Mouse (Mus musculus): ENCODE measurements around the gene Gm13279.
"Not testable (repeated sequence)": the region's sequence is repeated elsewhere in the genome, so short reads cannot be mapped to it uniquely, and the experiment has no call there.

Gene Gm13279

DNA sequence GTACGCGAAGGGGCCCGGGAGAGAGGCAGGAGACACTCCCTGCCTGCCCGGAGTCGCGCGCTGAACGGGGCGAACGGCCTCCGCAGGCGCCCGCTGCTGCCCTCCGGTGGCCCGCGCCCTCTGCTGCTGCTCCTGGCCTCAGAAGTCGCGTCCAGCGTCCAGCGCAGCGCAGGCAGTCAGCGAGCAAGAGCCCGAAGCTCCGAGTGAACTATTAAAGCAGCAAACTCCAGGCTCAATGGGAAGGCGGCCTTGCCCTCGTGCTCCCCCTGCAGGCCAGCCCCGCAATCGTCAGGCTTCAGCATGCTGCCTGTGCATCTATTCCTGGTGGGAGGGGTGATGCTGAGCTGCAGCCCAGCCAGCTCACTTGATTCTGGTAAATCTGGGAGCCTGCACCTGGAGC lies 5.9 kb upstream of the Gm13279 start, which contains the start of gene Gm13278:
TSS of gene Gm13278 (plus strand) at position 301 of the 400 bp plus-strand sequence.
- POLR2A ChIA-PET, CTCF ChIA-PET: not testable (repeated sequence)

DNA sequence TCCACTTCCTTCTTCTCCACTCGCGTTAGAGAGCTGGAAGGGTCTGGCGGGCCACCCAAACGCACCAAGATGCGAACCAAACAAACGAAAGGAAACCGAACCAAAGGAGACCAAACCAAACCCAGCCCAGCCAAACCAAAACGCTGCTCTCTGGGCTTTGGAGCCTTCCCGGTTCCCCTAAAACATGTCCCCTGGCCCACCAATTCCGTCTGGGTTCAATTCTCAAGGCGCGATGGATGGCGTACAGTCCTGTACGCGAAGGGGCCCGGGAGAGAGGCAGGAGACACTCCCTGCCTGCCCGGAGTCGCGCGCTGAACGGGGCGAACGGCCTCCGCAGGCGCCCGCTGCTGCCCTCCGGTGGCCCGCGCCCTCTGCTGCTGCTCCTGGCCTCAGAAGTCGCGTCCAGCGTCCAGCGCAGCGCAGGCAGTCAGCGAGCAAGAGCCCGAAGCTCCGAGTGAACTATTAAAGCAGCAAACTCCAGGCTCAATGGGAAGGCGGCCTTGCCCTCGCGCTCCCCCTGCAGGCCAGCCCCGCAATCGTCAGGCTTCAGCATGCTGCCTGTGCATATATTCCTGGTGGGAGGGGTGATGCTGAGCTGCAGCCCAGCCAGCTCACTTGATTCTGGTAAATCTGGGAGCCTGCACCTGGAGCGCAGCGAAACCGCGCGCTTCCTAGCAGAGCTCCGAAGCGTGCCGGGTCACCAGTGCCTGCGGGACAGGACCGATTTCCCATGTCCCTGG lies 3.1 kb upstream of the Gm13279 start, which contains the start of gene Gm13275:
TSS of gene Gm13275 (plus strand) at position 552 of the 740 bp plus-strand sequence.
- POLR2A ChIA-PET, CTCF ChIA-PET: not testable (repeated sequence)

DNA sequence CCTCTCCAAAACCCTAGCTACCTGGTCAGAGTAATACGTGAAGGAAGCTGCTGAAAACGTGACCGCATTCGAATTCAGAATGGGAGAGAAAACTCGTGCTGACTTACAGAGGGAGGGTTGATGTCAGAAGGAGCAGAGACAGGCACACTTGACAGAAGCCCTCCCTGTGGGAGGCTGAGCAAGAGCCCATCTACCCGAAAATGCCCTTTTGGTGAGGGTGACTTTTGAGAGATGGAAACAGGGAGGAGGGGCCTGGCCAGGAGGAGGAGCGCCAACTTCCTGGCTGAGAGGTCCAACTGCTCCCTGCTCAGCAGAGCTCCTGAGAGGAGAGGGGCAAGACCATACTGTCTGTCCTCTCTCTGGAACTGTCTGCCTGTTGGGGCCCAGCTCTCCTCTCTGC lies 2.2 kb downstream of the Gm13279 start, which contains the start of gene Gm13285:
TSS of gene Gm13285 (plus strand) at position 301 of the 400 bp plus-strand sequence.
- POLR2A ChIA-PET, CTCF ChIA-PET: not testable (repeated sequence)

DNA sequence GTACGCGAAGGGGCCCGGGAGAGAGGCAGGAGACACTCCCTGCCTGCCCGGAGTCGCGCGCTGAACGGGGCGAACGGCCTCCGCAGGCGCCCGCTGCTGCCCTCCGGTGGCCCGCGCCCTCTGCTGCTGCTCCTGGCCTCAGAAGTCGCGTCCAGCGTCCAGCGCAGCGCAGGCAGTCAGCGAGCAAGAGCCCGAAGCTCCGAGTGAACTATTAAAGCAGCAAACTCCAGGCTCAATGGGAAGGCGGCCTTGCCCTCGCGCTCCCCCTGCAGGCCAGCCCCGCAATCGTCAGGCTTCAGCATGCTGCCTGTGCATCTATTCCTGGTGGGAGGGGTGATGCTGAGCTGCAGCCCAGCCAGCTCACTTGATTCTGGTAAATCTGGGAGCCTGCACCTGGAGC lies 5.8 kb downstream of the Gm13279 start, which contains the start of gene Gm13287:
TSS of gene Gm13287 (plus strand) at position 301 of the 400 bp plus-strand sequence.
- CTCF ChIA-PET, POLR2A ChIA-PET: not testable (repeated sequence)

DNA sequence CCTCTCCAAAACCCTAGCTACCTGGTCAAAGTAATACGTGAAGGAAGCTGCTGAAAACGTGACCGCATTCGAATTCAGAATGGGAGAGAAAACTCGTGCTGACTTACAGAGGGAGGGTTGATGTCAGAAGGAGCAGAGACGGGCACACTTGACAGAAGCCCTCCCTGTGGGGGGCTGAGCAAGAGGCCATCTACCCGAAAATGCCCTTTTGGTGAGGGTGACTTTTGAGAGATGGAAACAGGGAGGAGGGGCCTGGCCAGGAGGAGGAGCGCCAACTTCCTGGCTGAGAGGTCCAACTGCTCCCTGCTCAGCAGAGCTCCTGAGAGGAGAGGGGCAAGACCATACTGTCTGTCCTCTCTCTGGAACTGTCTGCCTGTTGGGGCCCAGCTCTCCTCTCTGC lies 8.0 kb downstream of the Gm13279 start, which contains the start of gene Gm13288:
TSS of gene Gm13288 (plus strand) at position 301 of the 400 bp plus-strand sequence.
- CTCF ChIA-PET, POLR2A ChIA-PET: not testable (repeated sequence)

DNA sequence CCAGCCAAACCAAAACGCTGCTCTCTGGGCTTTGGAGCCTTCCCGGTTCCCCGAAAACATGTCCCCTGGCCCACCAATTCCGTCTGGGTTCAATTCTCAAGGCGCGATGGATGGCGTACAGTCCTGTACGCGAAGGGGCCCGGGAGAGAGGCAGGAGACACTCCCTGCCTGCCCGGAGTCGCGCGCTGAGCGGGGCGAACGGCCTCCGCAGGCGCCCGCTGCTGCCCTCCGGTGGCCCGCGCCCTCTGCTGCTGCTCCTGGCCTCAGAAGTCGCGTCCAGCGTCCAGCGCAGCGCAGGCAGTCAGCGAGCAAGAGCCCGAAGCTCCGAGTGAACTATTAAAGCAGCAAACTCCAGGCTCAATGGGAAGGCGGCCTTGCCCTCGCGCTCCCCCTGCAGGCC lies 8.6 kb downstream of the Gm13279 start:
- POLR2A ChIA-PET, CTCF ChIA-PET: not testable (repeated sequence)

DNA sequence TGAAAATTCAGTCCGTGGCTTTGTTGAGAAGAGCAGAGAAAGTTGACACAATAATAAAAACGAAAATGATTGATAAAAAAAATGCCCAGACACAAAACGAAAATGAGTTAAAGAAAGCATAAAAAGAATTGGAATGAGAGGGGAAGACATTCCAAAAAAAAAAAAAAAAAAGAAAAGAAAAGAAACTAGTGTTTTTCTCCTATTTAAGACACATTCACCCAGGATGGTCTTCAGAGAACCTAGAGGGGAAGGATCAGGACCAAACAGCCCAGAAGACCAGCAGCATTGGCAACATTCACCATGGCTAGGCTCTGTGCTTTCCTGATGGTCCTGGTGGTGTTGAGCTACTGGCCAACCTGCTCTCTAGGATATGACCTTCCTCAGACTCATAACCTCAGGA lies 18.7 kb downstream of the Gm13279 start, which contains the start of gene Ifna7:
TSS of gene Ifna7 (plus strand) at position 301 of the 400 bp plus-strand sequence.
- ChIA-PET POLR2A (no interaction called here), CTCF (no interaction called here)

DNA sequence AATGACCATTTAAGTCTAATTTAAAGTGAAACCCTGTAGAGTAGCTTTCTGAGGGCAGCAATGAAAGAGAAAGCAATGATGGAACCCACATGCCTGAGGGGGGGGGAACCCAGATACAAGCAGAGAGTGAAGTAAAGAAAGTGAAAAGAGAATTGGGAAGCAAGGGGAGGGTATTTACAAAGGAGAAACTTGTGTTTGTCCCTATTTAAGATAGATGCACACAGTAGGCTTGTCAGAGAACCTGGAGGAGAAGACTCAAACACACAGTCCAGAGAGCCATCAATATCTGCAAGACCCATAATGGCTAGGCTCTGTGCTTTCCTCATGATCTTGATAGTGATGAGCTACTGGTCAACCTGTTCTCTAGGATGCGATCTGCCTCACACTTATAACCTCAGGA lies 22.5 kb downstream of the Gm13279 start, which contains the start of gene Ifna11:
TSS of gene Ifna11 (plus strand) at position 301 of the 400 bp plus-strand sequence.
- POLR2A ChIA-PET, result no interaction called here

DNA sequence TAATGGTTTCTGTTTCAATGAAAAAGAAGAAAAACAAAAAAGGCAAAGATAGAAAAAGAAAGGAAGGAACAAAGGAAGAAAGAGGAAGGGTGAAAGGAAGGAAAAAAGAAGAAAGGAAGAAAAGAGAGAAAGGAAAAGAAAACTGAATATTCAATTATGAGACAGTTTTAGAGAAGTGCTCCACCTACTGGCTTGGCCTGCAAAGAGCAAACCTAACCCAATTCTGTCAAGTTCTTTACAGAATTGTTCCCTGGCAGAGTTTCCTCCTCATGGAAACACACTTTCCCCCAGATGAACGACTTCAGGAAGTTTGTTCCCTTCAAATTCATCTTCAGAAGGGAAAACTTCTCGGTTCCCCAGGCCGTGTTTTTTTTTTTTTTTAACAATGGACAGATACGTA lies 25.8 kb downstream of the Gm13279 start:
- ChIA-PET CTCF (no interaction called here), POLR2A (no interaction called here)

More for the DNA sequence above, 22.5 kb downstream of the Gm13279 start, which contains the start of gene Ifna11:
- CTCF ChIA-PET, result interaction anchor here in 1 of 4 experiments (0.6 kb wide), 1 partner anchor 136 kb away, joined by 4 read pairs; the partner anchor contains the start of gene Ifna2

DNA sequence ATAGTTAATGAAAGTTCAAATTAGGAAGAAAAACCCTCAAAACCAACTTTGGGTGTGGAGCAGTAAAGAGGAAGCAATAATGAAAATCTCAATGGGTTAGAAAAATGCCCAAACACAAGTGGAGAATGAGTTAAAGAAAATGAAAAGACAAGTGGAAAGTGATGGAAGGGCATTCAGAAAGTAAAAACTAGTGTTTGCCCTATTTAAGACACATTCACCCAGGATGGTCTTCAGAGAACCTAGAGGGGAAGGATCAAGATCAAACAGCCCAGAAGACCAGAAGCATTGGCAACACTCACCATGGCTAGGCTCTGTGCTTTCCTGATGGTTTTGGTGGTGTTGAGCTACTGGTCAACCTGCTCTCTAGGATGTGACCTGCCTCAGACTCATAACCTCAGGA lies 29.9 kb downstream of the Gm13279 start, which contains the start of gene Ifna6:
TSS of gene Ifna6 (plus strand) at position 301 of the 400 bp plus-strand sequence.
- CTCF ChIA-PET, POLR2A ChIA-PET: not testable (repeated sequence)

DNA sequence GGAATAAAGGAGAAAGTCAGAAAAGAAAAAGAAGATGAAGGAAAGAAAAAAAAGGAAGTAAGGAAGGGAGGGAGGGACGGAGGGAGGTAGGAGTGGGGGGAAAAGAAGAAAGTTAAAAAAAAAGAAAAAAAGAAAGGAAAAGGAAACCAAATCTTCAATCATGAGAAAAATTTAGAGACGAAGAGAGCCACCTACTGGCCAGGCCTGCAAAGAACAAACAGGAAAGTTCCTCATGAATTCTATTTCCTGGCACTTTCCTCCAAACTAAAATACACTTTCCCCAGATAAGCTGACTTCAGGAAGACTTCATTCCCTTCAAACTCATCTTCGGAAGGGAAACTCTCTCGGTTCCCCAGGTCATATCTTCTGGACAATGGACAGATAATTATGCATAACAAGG lies 33.3 kb downstream of the Gm13279 start:
- CTCF ChIA-PET, result interaction anchor here in 1 of 4 experiments (0.9 to 2.2 kb wide), 2 partner anchors 134 to 299 kb away, joined by 3 to 4 read pairs; no protein-coding TSS in a partner anchor
- POLR2A ChIA-PET, result interaction anchor here in 1 of 4 experiments (0.6 kb wide), 1 partner anchor 463 kb away, joined by 11 read pairs; no protein-coding TSS in a partner anchor

DNA sequence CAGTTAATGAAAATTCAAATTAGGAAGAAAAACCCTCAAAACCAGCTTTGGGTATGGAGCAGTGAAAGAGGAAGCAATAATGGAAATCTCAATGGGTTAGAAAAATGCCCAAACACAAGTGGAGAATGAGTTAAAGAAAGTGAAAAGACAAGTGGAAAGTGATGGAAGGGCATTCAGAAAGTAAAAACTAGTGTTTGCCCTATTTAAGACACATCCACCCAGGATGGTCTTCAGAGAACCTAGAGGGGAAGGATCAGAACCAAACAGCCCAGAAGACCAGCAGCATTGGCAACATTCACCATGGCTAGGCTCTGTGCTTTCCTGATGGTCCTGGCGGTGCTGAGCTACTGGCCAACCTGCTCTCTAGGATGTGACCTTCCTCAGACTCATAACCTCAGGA lies 38.0 kb downstream of the Gm13279 start, which contains the start of gene Ifna5:
TSS of gene Ifna5 (plus strand) at position 301 of the 400 bp plus-strand sequence.
- POLR2A ChIA-PET, CTCF ChIA-PET: not testable (repeated sequence)

DNA sequence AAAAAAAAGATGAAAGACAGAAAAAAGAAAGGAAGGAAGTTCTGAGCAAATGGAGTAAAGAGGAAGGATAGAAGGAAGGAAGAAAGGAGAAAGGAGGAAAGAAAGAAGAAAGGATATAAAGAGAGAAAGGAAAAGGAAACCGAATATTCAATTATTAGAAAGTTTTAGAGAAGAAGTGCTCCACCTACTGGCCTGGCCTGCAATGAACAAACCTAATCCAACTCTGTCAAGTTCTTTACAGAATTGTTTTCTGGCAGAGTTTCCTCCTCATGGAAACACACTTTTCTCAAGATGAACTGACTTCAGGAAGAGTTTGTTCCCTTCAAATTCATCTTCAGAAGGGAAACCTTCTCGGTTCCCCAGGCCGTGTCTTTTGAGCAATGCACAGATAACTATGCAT lies 41.6 kb downstream of the Gm13279 start:
- CTCF ChIA-PET, result interaction anchor here in 2 of 4 experiments (0.6 kb wide), 2 partner anchors 17 to 159 kb away, joined by 3 to 5 read pairs; no protein-coding TSS in a partner anchor

DNA sequence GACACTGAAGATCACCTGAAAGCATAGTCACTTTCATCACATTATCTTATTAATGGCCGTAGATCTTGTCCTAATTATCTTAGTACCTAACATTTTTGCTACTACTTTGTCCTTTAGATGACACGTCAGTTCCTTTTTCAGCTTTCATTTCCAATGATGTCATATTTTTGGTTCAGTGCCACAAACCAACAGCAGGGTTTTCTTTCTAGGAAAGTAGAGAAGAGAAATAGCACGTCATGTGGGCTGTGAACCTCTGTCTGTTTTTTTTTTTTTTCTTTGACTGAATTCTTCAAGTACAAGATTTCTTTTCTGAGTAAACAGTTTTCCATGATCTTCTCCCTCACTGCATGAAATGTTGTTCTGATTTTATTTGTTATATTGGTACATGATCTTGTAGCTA lies 42.9 kb downstream of the Gm13279 start:
- CTCF ChIA-PET, result interaction anchor here in 1 of 4 experiments (0.7 kb wide), 1 partner anchor 376 kb away, joined by 3 read pairs; no protein-coding TSS in a partner anchor
- POLR2A ChIA-PET, result interaction anchor here in 1 of 4 experiments (0.6 kb wide), 1 partner anchor 821 kb away, joined by 3 read pairs; no protein-coding TSS in a partner anchor

More for the DNA sequence above, 41.6 kb downstream of the Gm13279 start:
- POLR2A ChIA-PET, result no interaction called here

DNA sequence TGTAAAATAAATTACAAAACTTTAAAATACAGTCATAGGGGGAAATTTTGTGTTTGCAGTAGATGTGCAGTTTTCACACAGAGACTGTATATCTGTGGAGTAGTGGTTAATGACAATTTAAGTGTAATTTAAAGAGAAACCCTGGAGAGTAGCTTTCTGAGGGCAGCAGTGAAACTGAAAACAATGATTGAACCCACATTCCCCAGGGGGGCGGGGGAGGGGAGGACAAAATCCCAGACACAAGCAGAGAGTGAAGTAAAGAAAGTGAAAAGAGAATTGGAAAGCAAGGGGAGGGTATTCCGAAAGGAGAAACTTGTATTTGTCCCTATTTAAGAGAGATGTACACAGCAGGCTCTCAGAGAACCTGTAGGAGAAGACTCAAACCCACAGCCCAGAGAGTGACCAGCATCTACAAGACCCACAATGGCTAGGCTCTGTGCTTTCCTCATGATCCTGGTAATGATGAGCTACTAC lies 44.3 kb downstream of the Gm13279 start, which contains the start of gene Ifna4:
TSS of gene Ifna4 (plus strand) at position 424 of the 474 bp plus-strand sequence.
- ChIA-PET POLR2A (no interaction called here), CTCF (no interaction called here)

DNA sequence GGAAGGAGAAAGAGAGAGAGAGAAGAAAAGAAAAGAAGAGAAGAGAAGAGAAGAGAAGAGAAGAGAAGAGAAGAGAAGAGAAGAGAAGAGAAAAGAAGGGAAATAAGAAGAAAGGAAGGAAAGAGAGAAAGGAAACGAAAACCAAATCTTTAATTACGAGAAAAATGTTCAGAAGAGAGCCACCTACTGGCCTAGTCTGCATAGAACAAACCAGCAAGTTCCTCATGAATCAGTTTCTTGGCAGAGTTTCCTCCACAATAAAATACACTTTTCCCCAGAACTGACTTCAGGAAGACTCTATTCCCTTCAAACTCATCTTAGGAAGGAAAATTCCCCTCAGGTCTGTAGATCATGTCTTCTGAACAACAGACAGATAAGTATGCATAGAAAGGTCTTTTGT lies 48.1 kb downstream of the Gm13279 start:
- ChIA-PET POLR2A (no interaction called here), CTCF (no interaction called here)

Data from embryonic stem cell, embryonic (primary cell).